Mouse (Mus musculus) mesoderm, embryonic 11.5 days (tissue): Measurements from ENCODE around the gene Olfr643.
"Not testable (repeated sequence)": the region's sequence is repeated elsewhere in the genome, so short reads cannot be mapped to it uniquely, and the experiment has no call there.

Experiments
- DNase-seq: peaks from one replicate; pipeline ENCODE4 v3.0.0-alpha.2; 2012; ENCODE audit warnings: low read depth, low spot score

Gene Olfr643

DNA sequence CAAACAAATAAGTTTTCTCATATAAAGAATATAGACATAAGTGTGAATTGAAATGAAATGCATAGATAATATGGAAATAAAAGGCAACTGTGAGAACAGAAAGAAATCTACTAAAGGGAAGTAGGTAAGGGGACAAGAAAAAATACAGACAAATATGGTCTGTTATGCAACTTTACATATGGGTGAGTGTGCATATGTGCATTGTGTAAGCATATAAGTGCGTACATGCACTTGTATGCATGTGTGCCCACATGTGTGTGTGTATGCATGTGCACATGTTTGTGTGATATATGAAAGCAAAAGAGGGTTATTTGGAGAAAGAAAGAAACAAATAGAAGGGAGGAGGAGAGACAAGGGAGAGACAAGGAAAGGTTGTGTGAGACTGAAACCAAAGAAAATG is 118.3 kb downstream of the Olfr643 start:
- DNase-seq = no peak

DNA sequence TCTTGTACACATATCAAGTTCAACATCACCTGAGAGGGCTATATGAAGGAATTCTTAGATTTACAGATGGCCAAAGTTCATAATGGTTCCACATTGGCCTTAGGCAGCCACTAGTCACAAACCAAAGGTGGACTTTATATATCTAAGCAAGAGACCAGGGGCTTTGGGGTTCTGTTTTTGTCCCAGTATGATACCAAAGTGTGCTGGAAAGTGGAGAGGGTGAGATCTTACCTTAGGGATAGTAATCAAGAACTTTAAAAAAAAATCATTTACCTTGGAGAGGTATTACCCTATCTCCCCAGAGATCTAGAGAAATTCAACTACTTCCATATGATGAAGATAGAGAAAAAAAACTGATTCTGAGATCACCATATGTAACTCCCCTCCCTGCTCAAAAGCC is 120.0 kb downstream of the Olfr643 start, which contains the start of gene Olfr639:
Gene Olfr639 (minus strand): TSS at position 101 of the 400 bp plus-strand sequence.
- no peak for DNase-seq

DNA sequence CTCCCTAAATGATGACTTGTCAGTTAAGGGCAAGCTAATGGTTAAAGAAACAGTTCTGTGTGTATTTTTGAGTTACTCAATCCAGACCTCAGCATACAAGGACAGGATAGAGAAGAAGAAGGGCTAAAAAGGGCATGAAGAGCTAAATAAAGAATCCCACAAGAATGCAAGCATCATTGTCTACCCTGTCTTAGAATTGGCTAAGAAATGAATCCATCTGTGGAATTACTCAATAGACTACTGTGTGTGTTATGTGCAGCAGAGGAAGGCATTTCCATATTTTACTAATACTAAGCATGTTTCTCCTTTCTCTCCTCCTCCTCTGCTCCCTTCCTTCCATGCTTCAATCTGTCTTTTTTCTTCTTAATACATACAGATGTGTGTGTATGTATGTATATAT is 138.1 kb downstream of the Olfr643 start:
- DNase-seq = no peak

DNA sequence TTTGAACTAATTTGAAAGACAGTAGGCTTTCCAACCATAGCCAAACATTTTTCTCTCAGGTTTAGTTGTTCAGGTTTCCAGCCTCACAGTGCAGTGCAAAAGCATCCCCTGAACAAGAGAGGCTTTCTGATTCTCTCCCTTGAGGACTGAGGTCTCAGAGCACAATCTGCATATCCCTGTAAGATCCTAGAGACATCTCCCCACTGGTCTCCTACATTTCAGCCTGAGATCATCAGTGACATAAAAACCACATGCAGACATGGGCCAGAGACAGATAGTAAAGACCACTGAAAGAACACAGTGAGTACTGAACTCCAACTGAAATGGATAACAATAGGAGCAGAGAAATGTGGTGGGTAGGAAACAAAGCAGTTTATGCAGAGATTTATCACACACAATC is 138.8 kb downstream of the Olfr643 start, which contains the start of gene Olfr638:
Gene Olfr638 (plus strand): TSS at position 301 of the 400 bp plus-strand sequence.
- no peak for DNase-seq

DNA sequence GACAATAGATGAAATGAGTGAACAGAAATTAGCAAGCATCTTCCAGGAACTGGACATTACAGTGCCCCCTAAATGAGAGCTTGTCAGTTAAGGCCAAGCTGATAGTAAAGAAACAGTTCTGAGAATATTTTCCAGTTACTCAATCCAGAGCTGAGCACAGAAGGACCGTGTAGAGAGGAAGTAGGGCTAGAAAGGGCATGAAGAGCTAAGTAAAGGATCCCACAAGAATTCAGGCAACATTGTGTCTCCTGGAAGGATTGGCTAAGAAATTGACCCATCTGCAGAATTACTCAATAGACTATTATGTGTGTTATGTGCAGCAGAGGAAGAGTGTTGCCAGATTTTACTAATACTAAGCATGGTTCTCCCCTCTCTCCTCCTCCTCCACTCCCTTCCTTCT is 165.4 kb downstream of the Olfr643 start:
- no peak for DNase-seq

DNA sequence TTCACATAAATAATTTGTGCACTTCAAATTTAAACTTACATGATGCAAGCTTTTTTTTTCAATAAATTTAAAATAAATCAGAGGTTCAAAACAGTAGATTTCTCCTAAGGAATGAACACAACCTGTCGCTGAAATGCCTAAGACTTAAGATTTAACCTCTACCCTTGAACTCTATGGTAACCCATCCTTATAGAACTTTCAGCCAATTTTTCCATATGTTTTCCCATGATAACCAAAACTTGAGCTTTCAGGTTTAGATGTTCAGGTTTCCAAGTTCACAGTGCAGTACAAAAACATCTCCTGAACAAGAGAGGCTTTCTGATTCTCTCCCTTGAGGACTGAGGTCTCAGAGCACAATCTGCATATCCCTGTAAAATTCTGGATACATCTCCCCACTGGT is 166.4 kb downstream of the Olfr643 start, which contains the start of gene Olfr635:
Gene Olfr635 (plus strand): TSS at position 301 of the 400 bp plus-strand sequence.
- no peak for DNase-seq

DNA sequence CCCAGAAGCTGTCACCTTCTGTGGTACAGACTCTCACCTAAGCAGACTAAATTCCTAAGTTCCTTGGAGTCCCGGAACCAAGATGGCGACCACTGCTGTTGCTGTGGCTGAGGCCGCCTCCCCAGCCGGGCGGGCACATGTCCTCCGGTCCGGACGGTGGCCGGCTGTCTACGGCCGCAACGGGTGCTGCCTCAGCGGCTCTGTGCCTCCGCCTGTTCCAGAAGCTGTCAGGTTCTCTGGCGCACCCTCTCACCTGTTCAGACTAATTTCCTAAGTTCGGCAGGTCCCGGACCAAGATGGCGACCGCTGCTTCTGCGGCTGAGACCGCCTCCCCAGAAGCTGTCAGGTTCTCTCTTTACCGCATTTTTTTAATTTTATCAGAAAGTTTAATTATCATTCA is 170.3 kb downstream of the Olfr643 start:
- not testable (repeated sequence) for DNase-seq
